In genomic region chr7:114692339-114692738, GRCm38 (mm10) we compare ENCODE assay signal across 10 mouse cellular contexts. TPM values are rescaled to one million over a fixed set of nuclear protein-coding genes. Genes with fewer than 3 reads are reported as not detected.
DNase-seq lines count a peak whose midpoint lies in the region; ATAC-seq and TF ChIP-seq lines count a peak whose summit lies in the region.
"Had no signal": no experiment of that assay in that cellular context is flagged by ENCODE, and none has a peak within 500 bp of the region (broad histone marks: within the 10 kb centered on the region; RNA-seq: fewer than 3 reads in every experiment).

No protein-coding gene starts in this region.

- no peak overlapping the region for H3K4me3 ChIP-seq in hindbrain, postnatal 0 days (ENCODE audit: low read length)
- H3K4me3 ChIP-seq in hindbrain, embryonic 16.5 days (ENCODE audit: low read length) = no peak overlapping the region
- H3K4me3 ChIP-seq in midbrain, postnatal 0 days (ENCODE audit: low read depth, low read length) = no peak overlapping the region
- H3K4me3 ChIP-seq in midbrain, embryonic 16.5 days (ENCODE audit: low read depth, low read length) = no peak overlapping the region

- H3K9ac ChIP-seq in hindbrain, postnatal 0 days (replicated peaks; ENCODE audit: low read length) = no peak overlapping the region
- no peak overlapping the region for H3K9ac ChIP-seq in hindbrain, embryonic 16.5 days (ENCODE audit: low read depth, low read length)
- H3K9ac ChIP-seq in midbrain, postnatal 0 days (replicated peaks; ENCODE audit: low read length, poor library complexity, severe bottlenecking) = no peak overlapping the region
- no peak overlapping the region for H3K9ac ChIP-seq in midbrain, embryonic 16.5 days (ENCODE audit: low read depth, low read length)

- no peaks in the 10 kb centered on the region for H3K4me1 ChIP-seq in hindbrain, postnatal 0 days (ENCODE audit: insufficient read depth, low read length)
- no peaks in the 10 kb centered on the region for H3K4me1 ChIP-seq in hindbrain, embryonic 16.5 days (ENCODE audit: control insufficient read depth, insufficient read depth, low read depth, low read length)
- no peaks in the 10 kb centered on the region for H3K4me1 ChIP-seq in midbrain, postnatal 0 days (ENCODE audit: insufficient read depth, low read length)
- no peaks in the 10 kb centered on the region for H3K4me1 ChIP-seq in midbrain, embryonic 16.5 days (ENCODE audit: control insufficient read depth, insufficient read depth, low read length)

- no peaks in the 10 kb centered on the region for H3K9me3 ChIP-seq in hindbrain, postnatal 0 days (ENCODE audit: low read length)
- H3K9me3 ChIP-seq in hindbrain, embryonic 16.5 days (ENCODE audit: control insufficient read depth, low read length) = no peaks in the 10 kb centered on the region
- no peaks in the 10 kb centered on the region for H3K9me3 ChIP-seq in midbrain, postnatal 0 days (ENCODE audit: low read length)
- H3K9me3 ChIP-seq in midbrain, embryonic 16.5 days (replicated peaks; ENCODE audit: control insufficient read depth, low read length, poor library complexity, severe bottlenecking) = no peaks in the 10 kb centered on the region

- peak; percentile 32 for TF ChIP-seq CTCF in hindbrain, postnatal 0 days (IDR thresholded peaks at IDR 0.05; ENCODE audit: low read depth)
- TF ChIP-seq CTCF in midbrain, postnatal 0 days (IDR thresholded peaks at IDR 0.05) = peak; percentile 42

- DNase-seq in hindbrain, postnatal 0 days (ENCODE audit: low spot score) = no peak
- DNase-seq in midbrain, postnatal 0 days (ENCODE audit: low spot score) = peak; percentile 7
- DNase-seq in adipocyte (ENCODE audit: low spot score) = peak; percentile 15
- DNase-seq in thymus, postnatal 25 days = peak; percentile 13
- DNase-seq in lung, adult 18-20 months = no peak
- DNase-seq: cerebellum, postnatal 14 days had no signal

- ATAC-seq in hindbrain, postnatal 0 days = no peak
- ATAC-seq in hindbrain, embryonic 16.5 days = no peak
- no peak for ATAC-seq in midbrain, postnatal 0 days (ENCODE audit: low FRiP score)
- ATAC-seq in midbrain, embryonic 16.5 days = no peak
- ATAC-seq: activated CD4-positive, CD25-positive, alpha-beta regulatory T cell, adult 4 months had no signal

- H3K36me3 ChIP-seq in hindbrain, postnatal 0 days (ENCODE audit: insufficient read depth, low read length) = no peaks in the 10 kb centered on the region
- no peaks in the 10 kb centered on the region for H3K36me3 ChIP-seq in hindbrain, embryonic 16.5 days (ENCODE audit: control insufficient read depth, insufficient read depth, low read length)
- no peaks in the 10 kb centered on the region for H3K36me3 ChIP-seq in midbrain, postnatal 0 days (ENCODE audit: insufficient read depth, low read length)
- H3K36me3 ChIP-seq in midbrain, embryonic 16.5 days (ENCODE audit: control insufficient read depth, insufficient read depth, low read length) = no peaks in the 10 kb centered on the region

- H3K27me3 ChIP-seq in hindbrain, postnatal 0 days (ENCODE audit: insufficient read depth, low read length) = no peaks in the 10 kb centered on the region
- no peaks in the 10 kb centered on the region for H3K27me3 ChIP-seq in hindbrain, embryonic 16.5 days (replicated peaks; ENCODE audit: control insufficient read depth, insufficient read depth, low read length)
- no peaks in the 10 kb centered on the region for H3K27me3 ChIP-seq in midbrain, postnatal 0 days (ENCODE audit: insufficient read depth, low read length)
- H3K27me3 ChIP-seq in midbrain, embryonic 16.5 days (ENCODE audit: control insufficient read depth, insufficient read depth, low read depth, low read length) = no peaks in the 10 kb centered on the region

- no peak overlapping the region for H3K4me2 ChIP-seq in hindbrain, postnatal 0 days (ENCODE audit: low read depth, low read length)
- no peak overlapping the region for H3K4me2 ChIP-seq in hindbrain, embryonic 16.5 days (ENCODE audit: low read length)
- no peak overlapping the region for H3K4me2 ChIP-seq in midbrain, postnatal 0 days (ENCODE audit: low read depth, low read length, poor library complexity, severe bottlenecking)
- no peak overlapping the region for H3K4me2 ChIP-seq in midbrain, embryonic 16.5 days (ENCODE audit: low read length)

- H3K27ac ChIP-seq in hindbrain, postnatal 0 days = no peak overlapping the region
- no peak overlapping the region for H3K27ac ChIP-seq in hindbrain, embryonic 16.5 days (ENCODE audit: low read depth, low read length)
- H3K27ac ChIP-seq in midbrain, postnatal 0 days (ENCODE audit: low read depth, low read length) = no peak overlapping the region
- no peak overlapping the region for H3K27ac ChIP-seq in midbrain, embryonic 16.5 days (ENCODE audit: low read length)

RNA-seq across cellular contexts. Expression of gene Calcb, which starts 26.1 kb away (rescaled TPM):
- total RNA-seq in hindbrain, postnatal 0 days (2014; rRNA removed) = 8.1 and 11.5 TPM in 2 replicates
- 13.0 and 13.4 TPM in 2 replicates for polyA plus RNA-seq in hindbrain, postnatal 0 days (2015; fragmentation: Nextera tagmentation; extraction: Ambion mirVana)
- 6.1 and 8.9 TPM in 2 replicates for polyA plus RNA-seq in hindbrain, embryonic 16.5 days (2015; fragmentation: Nextera tagmentation; extraction: Ambion mirVana)
- total RNA-seq in midbrain, postnatal 0 days (2014; rRNA removed) = 0.60 and 2.3 TPM in 2 replicates
- 0.70 and 1.5 TPM in 2 replicates for polyA plus RNA-seq in midbrain, postnatal 0 days (2015; fragmentation: Nextera tagmentation; extraction: Ambion mirVana)
- 0.39 TPM in 1 of 2 replicates, not detected in the other for polyA plus RNA-seq in midbrain, embryonic 16.5 days (2015; fragmentation: Nextera tagmentation; extraction: Ambion mirVana)
- polyA plus RNA-seq: activated CD4-positive, CD25-positive, alpha-beta regulatory T cell, adult 4 months; heart, embryonic 14.5 days had no signal

RNA-seq across cellular contexts. Expression of gene Insc, which starts 51.2 kb away (rescaled TPM):
- total RNA-seq in hindbrain, postnatal 0 days (2014; rRNA removed) = 6.1 and 9.7 TPM in 2 replicates
- 5.2 and 6.4 TPM in 2 replicates for polyA plus RNA-seq in hindbrain, postnatal 0 days (2015; fragmentation: Nextera tagmentation; extraction: Ambion mirVana)
- polyA plus RNA-seq in hindbrain, embryonic 16.5 days (2015; fragmentation: Nextera tagmentation; extraction: Ambion mirVana) = 4.1 TPM in 2 replicates
- 1.9 and 2.7 TPM in 2 replicates for total RNA-seq in midbrain, postnatal 0 days (2014; rRNA removed)
- 1.4 and 1.9 TPM in 2 replicates for polyA plus RNA-seq in midbrain, postnatal 0 days (2015; fragmentation: Nextera tagmentation; extraction: Ambion mirVana)
- polyA plus RNA-seq in midbrain, embryonic 16.5 days (2015; fragmentation: Nextera tagmentation; extraction: Ambion mirVana) = 1.3 and 1.7 TPM in 2 replicates

RNA-seq across cellular contexts. Expression of gene Calca, which starts 56.2 kb away (rescaled TPM):
- 27.4 and 52.9 TPM in 2 replicates for total RNA-seq in hindbrain, postnatal 0 days (2014; rRNA removed)
- polyA plus RNA-seq in hindbrain, postnatal 0 days (2015; fragmentation: Nextera tagmentation; extraction: Ambion mirVana) = 38.5 and 44.6 TPM in 2 replicates
- 26.8 and 28.2 TPM in 2 replicates for polyA plus RNA-seq in hindbrain, embryonic 16.5 days (2015; fragmentation: Nextera tagmentation; extraction: Ambion mirVana)
- 9.6 and 11.5 TPM in 2 replicates for total RNA-seq in midbrain, postnatal 0 days (2014; rRNA removed)
- polyA plus RNA-seq in midbrain, postnatal 0 days (2015; fragmentation: Nextera tagmentation; extraction: Ambion mirVana) = 7.2 and 12.0 TPM in 2 replicates
- polyA plus RNA-seq in midbrain, embryonic 16.5 days (2015; fragmentation: Nextera tagmentation; extraction: Ambion mirVana) = 6.0 and 10.0 TPM in 2 replicates

Comparison
In these comparisons a context has a peak if more than half of its experiments do, and no peak if none do; other contexts are left out.
1. DNase-seq: peak in midbrain, postnatal 0 days (single experiment), adipocyte (single experiment) and thymus, postnatal 25 days (single experiment); none in hindbrain, postnatal 0 days (single experiment) and lung, adult 18-20 months (0 of 2).